In the genomic region with DNA sequence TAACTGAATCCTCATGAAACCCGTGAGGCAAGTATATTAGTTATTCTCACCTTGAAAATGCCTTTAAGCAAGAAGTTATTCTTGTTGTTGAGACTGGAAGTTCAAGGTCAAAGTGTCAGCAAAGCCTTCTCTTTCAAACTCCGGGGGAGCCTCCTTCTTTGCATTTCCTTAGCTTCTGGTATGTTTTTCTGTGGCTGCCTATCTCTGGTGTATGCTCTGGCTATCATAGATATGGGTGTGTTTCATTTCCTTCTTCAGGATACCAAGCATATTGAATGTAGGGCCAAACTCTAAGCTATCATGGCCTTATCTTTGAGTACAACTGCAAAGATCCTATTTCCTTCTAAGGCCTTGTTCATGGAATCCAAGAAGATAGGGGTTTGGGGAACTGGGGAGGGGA, we compare ENCODE assay signal across 17 mouse cellular contexts.
"Had no signal": no experiment of that assay in that cellular context is flagged by ENCODE, and none has a peak within 500 bp of the region (broad histone marks: within the 10 kb centered on the region; RNA-seq: fewer than 3 reads in every experiment).

No protein-coding gene starts in this region.

- H3K27ac ChIP-seq: midbrain, embryonic 10.5 days; midbrain, embryonic 13.5 days; neural tube, embryonic 13.5 days; neural tube, embryonic 15.5 days; stomach, embryonic 15.5 days; stomach, postnatal 0 days had no signal

- H3K9ac ChIP-seq: lung, embryonic 14.5 days; midbrain, embryonic 13.5 days; neural tube, embryonic 13.5 days; neural tube, embryonic 15.5 days; stomach, embryonic 15.5 days had no signal

- H3K9me3 ChIP-seq: midbrain, embryonic 10.5 days; midbrain, embryonic 13.5 days; neural tube, embryonic 13.5 days; neural tube, embryonic 15.5 days; stomach, embryonic 15.5 days had no signal

- H3K4me2 ChIP-seq: lung, embryonic 14.5 days; midbrain, embryonic 13.5 days; neural tube, embryonic 13.5 days; neural tube, embryonic 15.5 days; stomach, embryonic 15.5 days had no signal

- H3K4me3 ChIP-seq: midbrain, embryonic 10.5 days; midbrain, embryonic 13.5 days; myocyte; neural tube, embryonic 13.5 days; neural tube, embryonic 15.5 days; stomach, embryonic 15.5 days had no signal

- ATAC-seq: midbrain, embryonic 16.5 days had no signal

- H3K27me3 ChIP-seq: neural tube, embryonic 13.5 days; neural tube, embryonic 15.5 days; stomach, embryonic 15.5 days had no signal

- DNase-seq: lung, adult 18-20 months; lung, embryonic 14.5 days; lung, postnatal 10 days; lung, postnatal 4 days; retina, postnatal 1 day; right cerebral cortex, adult 18-20 months; thymus, adult 2 months; thymus, postnatal 25 days; thymus, postnatal 4 days had no signal

- H3K36me3 ChIP-seq: midbrain, embryonic 10.5 days; midbrain, embryonic 13.5 days; neural tube, embryonic 13.5 days; neural tube, embryonic 15.5 days; stomach, embryonic 15.5 days had no signal
